Mouse (Mus musculus): Measurements from ENCODE around the gene Snd1.

The Snd1 gene

GRCm38 (mm10) chr6:28593708-28594107 lies 118.8 kb downstream of the Snd1 start:
- DNase-seq (ENCODE audit: low spot score in 2 of 2): no peak

- DNase-seq (ENCODE audit: low spot score in 2 of 2): no peak
Observed at GRCm38 (mm10) chr6:28594759-28595158, 119.8 kb downstream of the Snd1 start.

GRCm38 (mm10) chr6:28595231-28595630 lies 120.3 kb downstream of the Snd1 start:
- no peak for DNase-seq (ENCODE audit: low spot score in 2 of 2)

- no peak for DNase-seq (ENCODE audit: low spot score in 2 of 2)
Observed at GRCm38 (mm10) chr6:28597266-28597665, 122.3 kb downstream of the Snd1 start.

GRCm38 (mm10) chr6:28599120-28599519 lies 124.2 kb downstream of the Snd1 start:
- DNase-seq (ENCODE audit: low spot score in 2 of 2): no peak

- DNase-seq (ENCODE audit: low spot score in 2 of 2): no peak
Observed at GRCm38 (mm10) chr6:28600404-28600803, 125.5 kb downstream of the Snd1 start.

- peak in 1 of 2 experiments; percentile 33 for DNase-seq (ENCODE audit: low spot score in 2 of 2)
Observed at GRCm38 (mm10) chr6:28603401-28603800, 128.5 kb downstream of the Snd1 start.

- DNase-seq (ENCODE audit: low spot score in 2 of 2): no peak
Observed at GRCm38 (mm10) chr6:28603823-28604222, 128.9 kb downstream of the Snd1 start.

GRCm38 (mm10) chr6:28609291-28609690 lies 134.4 kb downstream of the Snd1 start:
- DNase-seq (ENCODE audit: low spot score in 2 of 2): no peak

- no peak for DNase-seq (ENCODE audit: low spot score in 2 of 2)
Observed at GRCm38 (mm10) chr6:28610127-28610526, 135.2 kb downstream of the Snd1 start.

- no peak for DNase-seq (ENCODE audit: low spot score in 2 of 2)
Observed at GRCm38 (mm10) chr6:28613441-28613840, 138.5 kb downstream of the Snd1 start.

GRCm38 (mm10) chr6:28614856-28615255 lies 139.9 kb downstream of the Snd1 start:
- no peak for DNase-seq (ENCODE audit: low spot score in 2 of 2)

- no peak for DNase-seq (ENCODE audit: low spot score in 2 of 2)
Observed at GRCm38 (mm10) chr6:28615408-28615807, 140.5 kb downstream of the Snd1 start.

- DNase-seq (ENCODE audit: low spot score in 2 of 2): no peak
Observed at GRCm38 (mm10) chr6:28615966-28616365, 141.0 kb downstream of the Snd1 start.

GRCm38 (mm10) chr6:28618299-28618698 lies 143.4 kb downstream of the Snd1 start:
- DNase-seq (ENCODE audit: low spot score in 2 of 2): no peak

GRCm38 (mm10) chr6:28618751-28619153 lies 143.8 kb downstream of the Snd1 start:
- DNase-seq (ENCODE audit: low spot score in 2 of 2): peak; percentile 31 to 71

GRCm38 (mm10) chr6:28621431-28621830 lies 146.5 kb downstream of the Snd1 start:
- no peak for DNase-seq (ENCODE audit: low spot score in 2 of 2)

GRCm38 (mm10) chr6:28621961-28622360 lies 147.0 kb downstream of the Snd1 start:
- DNase-seq (ENCODE audit: low spot score in 2 of 2): no peak

- no peak for DNase-seq (ENCODE audit: low spot score in 2 of 2)
Observed at GRCm38 (mm10) chr6:28622522-28622921, 147.6 kb downstream of the Snd1 start.

GRCm38 (mm10) chr6:28622963-28623362 lies 148.0 kb downstream of the Snd1 start:
- no peak for DNase-seq (ENCODE audit: low spot score in 2 of 2)

- peak; percentile 55 to 67 for DNase-seq (ENCODE audit: low spot score in 2 of 2)
Observed at GRCm38 (mm10) chr6:28628408-28628807, 153.5 kb downstream of the Snd1 start.

- DNase-seq (ENCODE audit: low spot score in 2 of 2): no peak
Observed at GRCm38 (mm10) chr6:28629866-28630265, 154.9 kb downstream of the Snd1 start.

- DNase-seq (ENCODE audit: low spot score in 2 of 2): no peak
Observed at GRCm38 (mm10) chr6:28630926-28631325, 156.0 kb downstream of the Snd1 start.

GRCm38 (mm10) chr6:28633120-28633519 lies 158.2 kb downstream of the Snd1 start:
- no peak for DNase-seq (ENCODE audit: low spot score in 2 of 2)

- DNase-seq (ENCODE audit: low spot score in 2 of 2): no peak
Observed at GRCm38 (mm10) chr6:28633656-28634055, 158.7 kb downstream of the Snd1 start.

All from spleen, postnatal 4 days (tissue).